Mouse (Mus musculus) frontal cortex, adult 2 months (tissue): ENCODE results near the gene Gprin3. TPM values are rescaled to one million over a fixed set of nuclear protein-coding genes. Genes with fewer than 3 reads are reported as not detected.

Experiments used
- DNase-seq, 2 experiments: peaks; one replicate each; pipeline ENCODE4 v3.0.0; 2022; ENCODE audit warnings: low spot score in 1 of 2; ENCODE audit errors: extremely low spot score in 1 of 2
- polyA plus RNA-seq: library from polyadenylated mRNA; depleted of rRNA; stranded (reverse); fragments of >200 nt; gene quantifications from 2 replicates; pipeline ENCODE4 v1.2.3, GENCODE M21; 2012; rRNA removed

Gprin3 gene
- 1.0 and 1.1 TPM in 2 replicates for polyA plus RNA-seq

DNA sequence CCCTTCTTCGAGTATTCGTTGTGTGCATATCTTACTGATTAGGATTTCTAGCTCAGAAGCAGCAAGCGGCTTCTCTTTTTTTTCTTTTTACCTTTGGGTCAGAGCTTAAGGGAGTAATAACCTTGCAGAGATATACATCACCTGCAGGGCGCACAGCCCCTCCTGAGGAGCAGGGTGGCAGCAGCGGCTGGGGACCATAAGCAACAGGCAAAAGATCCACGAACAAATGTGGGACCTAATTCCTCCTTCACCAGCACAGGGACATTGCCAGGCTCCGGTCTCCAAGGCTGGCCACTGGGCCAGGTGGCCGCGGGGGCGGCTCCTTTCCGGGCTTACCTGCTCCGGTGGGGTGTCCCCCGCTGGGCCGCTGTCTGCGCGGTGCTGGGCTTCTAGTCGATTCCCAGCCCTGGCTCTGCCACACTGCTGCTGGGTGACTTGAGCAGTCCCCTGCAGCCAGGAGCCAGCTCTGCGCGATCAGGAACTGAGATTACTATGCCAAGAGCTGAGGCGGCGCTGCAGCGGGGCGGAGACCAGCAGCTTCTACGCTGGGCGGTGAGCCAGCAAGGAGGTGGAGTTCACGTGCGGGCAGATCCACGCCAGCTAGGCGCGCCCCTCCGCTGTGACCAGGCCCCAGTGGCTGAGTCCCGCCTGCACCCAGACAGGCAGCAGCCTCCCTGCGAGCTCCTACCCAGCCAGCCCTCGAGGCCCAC lies at the start of gene Gprin3:
Gene Gprin3 (minus strand): TSS at position 471 of the 710 bp plus-strand sequence.
- peak; percentile 49 to 86 for DNase-seq

DNA sequence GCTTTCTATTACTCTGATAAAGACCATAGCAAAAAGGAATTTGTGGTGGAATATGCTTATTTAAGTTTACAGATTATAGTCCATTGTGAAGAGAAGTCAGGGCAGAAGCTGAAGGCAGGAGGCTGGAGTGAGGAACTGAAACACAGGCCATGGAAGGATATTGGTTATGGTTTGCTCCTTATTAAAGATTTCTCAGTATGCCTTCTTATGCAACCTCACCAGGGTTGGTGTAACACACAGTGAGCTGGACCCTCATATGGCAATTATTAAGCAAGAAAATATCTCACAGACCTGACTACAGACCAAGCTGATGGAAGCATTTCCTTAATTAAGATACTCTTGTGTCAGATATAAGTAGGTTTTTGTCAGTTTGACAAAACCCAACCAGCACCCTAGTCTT lies 32.8 kb upstream of the Gprin3 start:
- DNase-seq, result no peak

DNA sequence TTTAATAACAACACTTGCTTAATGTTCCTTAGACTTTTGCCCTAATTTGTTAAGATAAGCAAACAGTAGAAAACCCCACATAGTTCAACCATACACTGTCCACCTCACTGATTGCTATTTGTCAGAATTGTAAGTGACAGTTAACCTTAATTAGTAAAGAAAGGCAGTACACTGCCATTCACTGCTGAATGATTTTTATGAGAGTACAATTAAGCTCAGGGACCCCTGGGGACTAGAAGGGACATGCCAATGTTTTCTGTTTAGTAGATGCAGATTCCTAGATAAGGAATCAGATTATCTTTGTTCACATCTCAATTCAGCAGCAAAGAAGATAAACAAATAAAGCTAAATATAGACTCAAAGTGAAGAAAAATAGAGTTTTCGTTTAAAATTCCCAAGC lies 30.0 kb upstream of the Gprin3 start:
- DNase-seq, result no peak

DNA sequence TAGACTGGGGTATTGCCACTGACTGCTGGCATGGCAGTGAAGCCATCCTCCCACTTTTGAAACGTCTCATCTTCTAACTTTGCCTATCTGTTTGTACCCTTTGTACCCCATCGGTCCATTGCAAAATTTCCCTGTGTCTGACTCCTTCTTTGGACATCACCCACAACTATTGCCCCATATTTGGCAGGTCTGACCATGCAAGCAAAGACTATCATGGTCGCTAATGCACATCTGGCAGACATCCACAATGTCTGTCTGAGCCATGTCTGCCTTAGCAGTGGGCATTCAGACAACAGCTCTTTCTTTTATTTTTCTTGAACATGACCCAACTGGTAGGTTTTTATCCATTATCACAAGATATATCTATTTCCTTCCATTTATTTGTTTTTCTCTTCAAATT lies 25.3 kb upstream of the Gprin3 start:
- DNase-seq, result no peak

DNA sequence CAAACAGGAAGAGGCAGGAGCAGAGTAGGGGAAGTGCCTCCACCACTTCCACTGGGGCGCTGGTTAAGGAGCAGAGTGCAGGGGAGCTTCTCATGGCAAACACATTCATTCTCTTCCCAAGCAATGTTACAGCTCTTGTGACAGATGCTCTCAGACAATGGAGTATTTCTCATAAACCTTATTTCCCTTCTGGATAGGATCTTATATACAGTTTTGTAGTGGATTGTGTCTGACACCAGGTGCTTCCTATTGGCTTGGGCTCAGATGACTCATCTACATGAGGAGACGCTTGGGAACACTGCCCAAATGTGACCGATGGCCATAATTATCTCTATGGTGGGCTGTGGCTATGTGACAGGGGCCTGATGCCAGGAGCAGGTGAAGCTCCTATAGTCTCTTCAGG lies 19.0 kb upstream of the Gprin3 start:
- no peak for DNase-seq

DNA sequence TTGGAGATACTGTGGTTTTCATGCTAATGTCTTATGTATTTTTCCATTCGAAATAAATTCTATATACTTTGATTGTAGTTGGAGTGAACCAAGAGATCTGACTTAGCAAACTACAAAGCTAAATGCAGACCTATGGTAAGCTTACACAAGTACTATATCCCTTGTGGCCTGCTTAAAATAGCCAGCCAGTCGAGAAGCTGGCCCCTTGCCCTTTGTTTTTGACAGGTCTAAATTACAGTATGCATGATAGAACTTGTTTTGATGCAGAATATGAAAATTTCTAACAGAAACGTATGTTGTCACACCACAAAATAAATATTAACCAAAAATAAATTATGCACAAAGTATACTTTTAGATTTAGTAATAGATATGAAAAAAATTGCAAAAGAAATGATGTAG lies 9.8 kb upstream of the Gprin3 start:
- DNase-seq, result no peak

DNA sequence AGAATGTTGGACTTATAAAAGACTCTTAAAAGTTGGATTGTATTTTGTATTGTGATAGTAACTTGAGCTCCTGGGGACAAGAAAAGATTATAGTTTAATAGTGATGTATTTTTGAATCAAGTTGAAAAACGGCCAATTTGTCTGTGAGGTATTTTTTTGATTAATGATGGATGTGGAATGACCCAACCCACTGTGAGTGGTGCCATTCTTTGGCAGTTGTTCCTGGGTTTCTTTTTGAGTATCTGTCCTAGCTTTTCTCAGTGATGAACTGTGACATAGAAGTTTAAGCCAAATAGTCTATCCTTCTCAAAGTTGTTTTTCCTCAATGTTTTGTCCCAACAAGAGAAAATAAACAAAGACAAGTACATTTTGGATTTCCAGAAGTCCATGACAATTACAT lies 7.0 kb upstream of the Gprin3 start:
- DNase-seq, result no peak

DNA sequence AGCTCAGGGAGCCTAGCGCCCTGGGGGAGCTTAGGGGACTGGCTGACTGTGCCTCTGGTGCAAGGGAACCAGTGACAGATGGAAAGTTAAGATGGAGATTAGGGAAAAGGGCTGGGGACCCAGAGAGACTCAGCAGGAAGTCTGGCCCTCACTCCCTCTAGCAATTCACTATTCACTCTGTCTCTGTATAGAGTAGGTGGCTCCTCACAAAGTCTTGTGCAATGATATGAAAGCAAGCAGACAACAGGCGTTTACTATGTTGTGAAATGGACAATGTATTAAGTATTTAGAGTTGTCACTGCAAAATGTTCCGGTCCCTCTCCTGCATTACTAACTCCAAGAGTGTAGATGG lies 416 bp upstream of the Gprin3 start:
- DNase-seq, result peak in 1 of 2 experiments; percentile 12

DNA sequence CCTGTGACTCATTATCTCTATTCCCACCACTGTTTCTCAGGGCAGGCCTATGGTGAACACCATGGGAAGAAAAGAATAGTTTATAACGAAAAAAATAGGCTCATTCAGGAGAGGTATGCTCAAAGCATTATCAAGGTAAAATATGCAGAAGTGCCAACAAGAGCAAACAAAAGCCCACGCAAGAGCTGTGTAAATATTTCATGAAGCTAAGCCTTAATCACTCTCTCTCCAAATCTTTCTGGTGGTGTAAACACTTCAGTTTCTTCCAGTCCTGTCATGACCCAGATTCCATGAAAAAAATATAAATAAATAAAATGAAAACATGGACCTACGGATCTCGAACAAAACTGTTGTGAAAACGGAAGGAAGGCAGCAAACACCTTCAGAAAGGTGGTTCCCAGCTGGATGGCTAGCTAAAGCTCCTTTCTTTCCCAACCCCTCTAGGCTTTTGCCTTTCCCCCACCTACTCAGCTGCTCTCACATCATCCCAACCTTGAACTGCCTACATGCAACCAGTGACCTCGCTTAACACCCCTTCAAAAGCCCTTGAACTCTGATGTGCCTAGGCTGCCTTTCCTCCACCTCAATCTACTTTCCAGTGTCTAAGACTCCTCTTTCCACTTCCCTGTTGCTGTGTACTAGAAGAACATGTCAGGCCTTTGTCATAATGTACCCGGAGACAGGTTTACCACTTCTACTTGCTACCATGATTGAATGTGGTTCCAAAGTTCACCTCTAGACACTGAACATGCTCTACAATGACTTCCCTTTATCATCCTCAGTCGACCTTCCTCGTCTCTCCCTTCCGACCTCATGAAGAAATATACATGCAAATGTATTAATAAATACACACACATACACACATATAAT lies 988 bp downstream of the Gprin3 start:
- DNase-seq, result no peak

DNA sequence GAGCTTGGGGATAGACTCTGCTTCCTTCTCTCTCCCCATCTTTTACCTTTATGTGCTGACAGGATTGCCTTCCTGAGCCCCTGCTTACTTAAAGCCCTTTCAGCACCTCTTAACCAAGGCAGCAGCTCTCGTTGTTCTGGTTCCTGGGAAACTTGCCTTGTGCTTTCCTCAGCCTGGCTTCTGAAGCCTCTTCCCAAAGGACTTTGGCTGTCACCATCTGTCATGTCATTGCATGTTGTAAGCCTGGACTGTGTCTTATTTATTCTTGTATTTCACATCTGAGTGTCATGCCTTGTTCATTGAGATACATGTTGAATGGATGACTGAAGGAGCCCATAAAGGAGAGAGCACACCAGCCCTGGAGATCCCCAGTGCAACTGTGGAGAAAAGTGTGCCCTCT lies 2.3 kb downstream of the Gprin3 start:
- no peak for DNase-seq

DNA sequence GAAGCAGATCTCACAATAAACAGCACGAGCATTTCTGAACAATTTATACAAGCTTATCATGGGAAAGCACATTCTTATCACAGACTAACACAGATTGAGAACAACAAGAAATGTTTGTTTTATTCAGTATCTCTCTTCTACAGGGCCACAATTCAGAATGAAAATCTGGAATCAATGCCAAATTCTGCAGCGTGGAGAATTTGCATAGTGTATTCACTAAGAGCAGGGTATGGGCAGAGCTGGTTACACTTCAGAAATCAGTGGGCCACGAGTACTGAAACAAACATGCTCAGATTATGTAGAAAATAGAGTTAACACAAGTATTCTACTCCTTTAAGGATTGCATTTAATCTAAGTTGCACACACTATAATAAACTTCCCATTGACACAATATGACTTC lies 6.8 kb downstream of the Gprin3 start:
- DNase-seq, result no peak

DNA sequence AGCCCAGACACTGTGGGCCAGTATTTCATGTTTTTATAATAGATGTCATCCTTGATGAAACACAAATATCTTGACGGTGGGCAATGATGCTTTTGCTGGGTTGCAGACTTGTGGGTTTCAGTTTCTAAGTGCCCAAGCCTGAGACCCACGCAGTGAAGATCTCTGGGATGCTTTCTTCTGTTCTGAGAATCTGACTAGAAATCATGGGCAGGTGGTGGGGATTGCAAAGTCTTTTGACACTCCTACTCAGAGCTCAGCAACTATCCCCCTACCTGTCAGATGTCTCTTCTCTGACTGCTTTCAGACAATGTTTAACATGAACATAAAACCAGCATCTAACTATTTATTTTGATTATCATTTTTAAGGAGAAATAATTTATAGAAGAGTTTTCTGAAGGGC lies 7.4 kb downstream of the Gprin3 start:
- DNase-seq, result peak in 1 of 2 experiments; percentile 28

DNA sequence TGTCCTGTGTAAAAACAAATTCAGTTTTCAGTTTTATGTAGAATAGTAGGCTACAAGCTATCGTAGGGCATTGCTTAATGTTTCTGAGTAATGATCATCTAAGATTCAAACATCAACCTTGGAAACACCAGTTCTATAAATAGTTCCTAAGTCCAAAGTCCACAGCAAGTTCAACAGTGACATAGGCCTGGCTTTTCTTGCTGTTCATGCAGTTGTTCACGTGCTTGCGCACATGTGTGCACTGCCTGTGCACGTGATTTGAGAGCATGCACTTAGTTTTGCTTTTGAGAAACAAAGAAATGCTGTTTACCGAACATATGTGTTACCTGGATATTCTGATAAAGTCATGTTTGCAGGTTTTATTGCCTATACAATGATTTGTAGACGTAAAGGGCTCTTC lies 11.3 kb downstream of the Gprin3 start:
- no peak for DNase-seq

DNA sequence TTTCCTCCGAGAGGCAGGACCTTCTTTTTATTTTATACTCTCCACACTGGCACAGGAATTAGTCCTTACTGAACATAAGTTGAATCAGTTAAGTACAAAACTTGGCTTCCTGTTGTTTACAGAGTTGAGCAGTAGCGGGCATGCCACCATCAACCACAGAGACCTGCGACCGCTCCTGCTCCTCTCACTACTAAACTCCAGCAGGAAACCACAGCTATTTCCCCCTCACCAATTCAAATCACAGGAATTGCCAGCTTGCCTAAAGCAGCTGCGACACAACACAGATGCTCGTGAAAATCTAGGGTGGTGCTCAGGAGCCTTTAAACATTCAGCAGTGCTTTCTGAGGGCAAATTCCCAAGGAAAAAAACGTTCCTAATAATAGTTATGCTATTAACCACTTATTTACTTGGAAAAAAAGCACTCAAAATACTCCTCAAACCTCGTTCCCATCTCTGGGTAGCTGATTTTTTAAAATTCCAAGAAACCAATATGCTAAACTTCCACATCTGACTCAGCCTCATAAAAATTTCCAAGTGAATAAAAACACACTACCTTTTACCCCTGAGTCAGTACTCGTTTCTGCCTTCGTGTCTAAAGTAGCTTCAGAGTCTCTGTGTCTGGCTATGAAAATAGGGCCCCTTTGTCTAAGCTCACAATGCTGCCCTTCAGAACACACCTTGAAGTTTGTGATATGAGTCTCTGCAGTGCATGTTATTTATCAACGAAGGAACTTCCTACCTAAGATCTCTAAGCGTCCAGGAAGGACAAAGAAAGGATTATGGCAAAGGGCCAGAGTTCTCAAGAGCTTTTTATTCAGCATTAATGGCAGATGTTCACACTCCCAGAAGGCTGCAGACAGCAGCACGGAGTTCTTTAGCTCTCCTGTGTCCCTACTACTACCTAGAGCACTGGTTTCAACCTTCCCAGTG lies 13.4 kb downstream of the Gprin3 start:
- DNase-seq, result peak in 1 of 2 experiments; percentile 17

DNA sequence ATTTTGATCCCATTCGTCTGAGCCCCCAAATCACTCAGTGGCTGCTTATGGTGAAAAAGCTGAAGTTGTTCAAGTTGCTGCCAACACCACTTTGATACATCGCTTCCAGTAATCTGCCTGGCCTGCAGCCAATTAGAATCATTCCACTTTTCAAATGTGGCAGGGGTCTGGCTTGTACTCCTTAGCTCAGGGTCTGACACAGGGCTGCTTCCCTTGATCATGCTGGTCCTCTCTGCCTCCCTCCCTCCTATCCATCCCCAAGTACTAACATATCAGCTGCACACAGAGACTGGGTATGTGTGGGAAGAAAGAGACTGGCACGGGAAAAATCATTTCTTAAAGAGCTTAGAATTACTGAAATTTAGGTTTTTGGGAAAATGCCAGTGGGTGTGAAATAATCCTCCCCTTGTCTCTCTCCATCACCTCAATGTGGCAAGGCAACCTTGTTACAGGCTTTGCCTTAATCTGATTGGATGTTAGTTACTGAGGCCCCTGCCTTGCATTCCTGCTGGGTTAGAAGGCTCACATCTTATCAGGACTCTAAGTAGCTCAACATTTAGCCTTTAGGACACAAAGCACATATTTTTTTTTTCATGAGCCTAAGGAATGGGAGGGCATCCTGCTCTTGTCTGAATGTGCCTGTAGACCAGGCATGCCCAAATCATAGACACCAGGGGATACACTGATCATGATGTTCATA lies 16.9 kb downstream of the Gprin3 start:
- DNase-seq, result no peak

DNA sequence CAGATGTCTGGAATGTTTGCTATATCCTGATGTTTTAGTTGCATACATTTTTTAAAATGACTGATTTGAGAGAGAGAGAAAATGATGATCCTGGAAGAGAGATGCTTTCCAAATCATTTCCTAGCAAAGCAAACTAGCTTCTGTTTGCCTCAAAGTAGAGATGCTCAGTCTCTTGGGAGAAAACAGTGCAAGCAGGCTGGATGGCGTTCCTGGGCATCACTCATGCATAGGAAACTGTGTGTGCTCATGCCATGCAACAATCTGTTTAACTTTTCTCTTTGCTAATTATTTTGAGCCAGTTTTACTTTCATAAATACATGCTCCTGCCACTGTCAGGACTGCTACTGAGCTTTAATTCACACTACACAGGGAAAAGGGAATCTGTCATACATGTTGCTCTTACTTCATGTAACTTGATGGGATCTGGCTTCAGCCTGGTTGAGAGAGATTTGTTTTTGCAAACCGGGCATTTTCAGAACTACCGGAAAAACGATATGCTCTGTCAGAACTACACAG lies 18.6 kb downstream of the Gprin3 start:
- no peak for DNase-seq

DNA sequence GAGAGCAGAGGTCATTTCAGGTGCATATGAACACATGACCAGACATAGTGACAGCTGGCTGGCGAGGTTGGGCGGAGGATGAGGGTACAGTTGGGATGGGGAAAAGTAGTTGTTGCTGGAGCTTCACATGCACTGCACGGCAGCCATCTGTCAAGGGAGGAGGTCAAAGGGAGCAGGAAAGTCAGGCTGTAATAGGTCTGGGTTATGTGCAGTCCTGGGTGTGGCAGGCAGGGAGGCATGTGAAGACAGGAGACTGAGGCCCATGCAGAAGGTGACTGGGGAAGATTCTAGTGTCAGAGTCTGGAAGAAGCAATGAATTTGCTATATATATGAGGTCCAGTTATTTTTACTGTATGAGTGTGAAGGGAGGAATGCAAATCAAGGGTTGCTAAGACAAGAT lies 35.9 kb downstream of the Gprin3 start:
- DNase-seq, result no peak

DNA sequence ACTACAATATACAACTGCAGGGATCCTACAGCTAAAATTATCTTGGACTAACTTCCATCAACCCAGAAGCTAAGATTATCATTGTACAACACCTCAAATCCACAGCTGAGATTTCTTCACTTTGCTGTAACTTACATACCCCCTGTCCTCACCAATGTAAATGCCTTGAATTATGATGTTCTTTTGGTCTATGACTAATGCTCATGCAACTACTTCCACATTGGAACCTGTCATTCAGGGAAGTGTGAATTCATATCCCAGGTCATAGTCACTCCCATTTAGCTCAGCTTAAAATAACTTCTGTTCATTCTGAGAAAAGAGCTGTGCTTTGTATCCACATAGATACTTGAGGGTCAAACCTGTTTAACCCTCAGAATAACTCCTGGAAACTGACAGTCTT lies 60.8 kb downstream of the Gprin3 start:
- no peak for DNase-seq

DNA sequence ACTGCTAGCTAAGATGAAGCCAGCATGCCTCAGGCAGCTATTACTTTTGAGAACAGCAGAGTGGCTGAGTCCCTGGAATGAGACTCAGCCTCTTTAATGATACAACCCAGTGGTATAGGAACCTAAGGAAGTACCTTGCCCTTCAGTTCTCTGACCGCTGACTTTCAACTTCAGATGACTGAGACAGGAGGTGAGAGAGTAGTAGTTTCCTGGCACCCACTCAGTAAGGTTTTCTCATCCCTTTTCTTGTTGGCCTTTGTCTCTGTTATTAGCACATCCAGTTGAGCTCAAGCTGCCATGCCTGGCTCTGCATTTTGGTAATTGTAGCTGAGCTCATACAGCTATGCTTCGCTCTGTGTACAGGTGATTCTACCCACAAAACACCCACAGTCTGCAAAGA lies 62.8 kb downstream of the Gprin3 start:
- no peak for DNase-seq

DNA sequence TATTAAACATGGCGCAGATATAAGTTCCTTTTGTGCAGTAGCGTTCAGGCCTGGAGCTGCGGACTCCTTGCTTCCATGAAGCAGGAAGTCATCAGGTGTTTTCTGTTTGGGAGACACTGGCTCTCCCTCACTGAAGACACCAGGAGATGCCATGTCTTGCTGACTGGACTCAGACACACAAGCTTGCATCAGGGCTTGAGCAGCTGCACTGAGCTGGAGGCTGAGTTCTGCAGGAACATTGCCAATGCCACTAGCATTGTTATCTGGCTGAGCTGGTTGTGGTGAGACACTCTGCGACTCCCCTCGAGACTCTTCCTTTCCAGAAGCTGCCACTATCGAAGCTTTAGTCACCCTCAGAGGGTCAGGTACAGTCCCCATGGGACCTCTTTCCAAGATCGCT lies 71.2 kb downstream of the Gprin3 start:
- no peak for DNase-seq
